Mouse (Mus musculus): ENCODE results near the gene Fam168a. TPM values are rescaled to one million over a fixed set of nuclear protein-coding genes. Genes with fewer than 3 reads are reported as not detected.

The Fam168a gene
- total RNA-seq (2021) = 100 to 1,000 TPM; 240 to 242 TPM

DNA sequence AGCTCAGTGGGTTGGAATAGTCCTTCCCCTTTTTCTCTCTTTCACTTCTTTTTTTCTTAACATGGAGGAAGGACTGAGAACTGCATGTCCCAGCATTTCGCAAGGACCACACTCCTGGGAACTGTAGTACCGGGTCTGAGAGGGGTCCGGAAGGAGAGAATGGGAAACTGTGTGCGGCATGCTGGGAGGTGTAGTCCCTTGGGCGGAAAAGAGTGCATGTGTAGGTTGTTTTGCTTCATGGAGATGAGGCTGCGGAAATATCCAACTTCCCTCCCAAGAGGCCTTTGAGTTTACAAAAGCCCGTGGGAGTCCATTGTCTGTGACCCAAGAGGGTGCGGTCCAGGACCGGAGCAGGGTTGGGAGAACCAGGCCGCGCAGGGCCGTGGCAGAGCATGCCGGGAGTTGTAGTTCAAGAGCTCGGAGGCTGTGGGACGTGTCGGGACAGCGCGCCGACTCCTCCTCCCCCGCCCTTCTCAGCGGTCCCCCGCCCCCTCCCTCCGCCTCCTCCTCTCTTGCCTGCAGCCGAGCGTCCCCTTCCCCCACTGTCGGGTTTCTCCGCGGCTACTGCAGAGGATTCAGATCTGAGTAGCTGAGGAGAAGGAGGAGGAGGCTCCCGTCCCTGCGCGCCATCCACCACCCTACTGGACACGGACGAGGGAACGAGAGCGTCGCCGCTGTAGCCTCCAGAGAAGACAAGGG lies at the start of gene Fam168a:
Gene Fam168a, plus strand, starts transcription at position 493 of the 699 bp plus-strand sequence.
- intact Hi-C loops (cut with DNase I) = no loop called here
- peak; percentile 95 to 96 for DNase-seq (ENCODE audit: low spot score in 2 of 2)

DNA sequence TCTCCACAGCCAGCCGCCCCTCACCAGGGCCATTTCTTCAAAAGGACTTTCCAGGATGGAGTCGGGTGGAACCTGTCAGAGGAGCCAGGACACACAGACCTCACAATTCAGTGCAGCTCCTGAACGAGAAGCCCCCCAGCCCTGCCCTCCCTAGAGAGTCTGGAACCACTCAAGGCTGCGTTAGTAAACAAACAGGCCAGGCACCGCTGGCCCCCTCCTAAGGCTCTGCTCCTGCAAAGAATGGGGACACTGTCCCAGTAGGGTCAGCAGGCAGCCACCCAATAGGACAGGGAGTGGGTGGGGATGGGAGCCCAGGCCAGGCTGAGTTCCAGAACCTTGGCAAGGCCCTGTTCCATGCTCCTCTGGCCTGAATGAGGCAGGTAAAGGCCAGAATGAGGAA lies 49.7 kb upstream of the Fam168a start:
- intact Hi-C loops (cut with DNase I) = no loop called here
- DNase-seq (ENCODE audit: low spot score in 2 of 2) = no peak

GRCm38 (mm10) chr7:100658093-100658578 lies 48.3 kb upstream of the Fam168a start:
- intact Hi-C loops (cut with DNase I) = no loop called here
- DNase-seq (ENCODE audit: low spot score in 2 of 2) = no peak

GRCm38 (mm10) chr7:100661264-100661663 lies 45.2 kb upstream of the Fam168a start:
- no peak for DNase-seq (ENCODE audit: low spot score in 2 of 2)
- intact Hi-C loops (cut with DNase I) = no loop called here

GRCm38 (mm10) chr7:100662231-100662630 lies 44.2 kb upstream of the Fam168a start, which contains the start of gene Plekhb1:
Gene Plekhb1 (minus strand): TSS chr7:100662414.
- intact Hi-C loops (cut with DNase I) = no loop called here
- DNase-seq (ENCODE audit: low spot score in 2 of 2) = no peak

GRCm38 (mm10) chr7:100663190-100663589 lies 43.2 kb upstream of the Fam168a start:
- intact Hi-C loops (cut with DNase I) = no loop called here
- peak; percentile 78 to 80 for DNase-seq (ENCODE audit: low spot score in 2 of 2)

- DNase-seq (ENCODE audit: low spot score in 2 of 2) = no peak
- intact Hi-C loops (cut with DNase I) = no loop called here
These were observed 42.6 kb upstream of the Fam168a start for GRCm38 (mm10) chr7:100663729-100664304.

DNA sequence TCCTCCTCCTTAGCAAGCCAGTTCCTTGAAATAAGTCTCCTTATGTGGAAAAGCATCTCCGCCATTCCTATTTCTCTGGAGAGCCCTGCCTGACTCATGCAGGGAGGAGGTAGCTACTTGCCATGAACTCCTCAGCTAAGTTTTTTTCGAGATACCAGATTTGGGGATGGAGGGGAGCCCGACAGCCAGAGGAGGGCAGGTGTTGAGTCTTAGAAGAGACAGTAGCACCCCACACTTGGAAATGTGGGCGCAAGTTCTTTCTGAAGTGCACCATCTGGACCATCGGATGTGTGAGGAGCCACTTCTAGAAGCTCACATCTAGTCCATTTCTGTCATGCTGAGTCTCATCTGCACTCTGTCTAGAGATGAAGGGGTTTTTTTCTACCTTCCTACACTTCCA lies 35.8 kb upstream of the Fam168a start:
- DNase-seq (ENCODE audit: low spot score in 2 of 2) = peak; percentile 55 to 62
- intact Hi-C loops (cut with DNase I) = no loop called here

GRCm38 (mm10) chr7:100673452-100673851 lies 33.0 kb upstream of the Fam168a start:
- intact Hi-C loops (cut with DNase I) = no loop called here

GRCm38 (mm10) chr7:100674941-100675340 lies 31.5 kb upstream of the Fam168a start:
- no peak for DNase-seq (ENCODE audit: low spot score in 2 of 2)
- intact Hi-C loops (cut with DNase I) = no loop called here

More at GRCm38 (mm10) chr7:100673452-100673851, 33.0 kb upstream of the Fam168a start:
- DNase-seq (ENCODE audit: low spot score in 2 of 2) = no peak

GRCm38 (mm10) chr7:100678052-100678451 lies 28.4 kb upstream of the Fam168a start:
- DNase-seq (ENCODE audit: low spot score in 2 of 2) = no peak
- intact Hi-C loops (cut with DNase I) = no loop called here

GRCm38 (mm10) chr7:100678948-100679880 lies 27.2 kb upstream of the Fam168a start:
- intact Hi-C loops (cut with DNase I) = no loop called here
- DNase-seq (ENCODE audit: low spot score in 2 of 2) = no peak

- intact Hi-C loops (cut with DNase I) = no loop called here
- DNase-seq (ENCODE audit: low spot score in 2 of 2) = no peak
These were observed 25.3 kb upstream of the Fam168a start for GRCm38 (mm10) chr7:100681132-100681531.

- intact Hi-C loops (cut with DNase I) = no loop called here
- no peak for DNase-seq (ENCODE audit: low spot score in 2 of 2)
These were observed 23.2 kb upstream of the Fam168a start for GRCm38 (mm10) chr7:100683241-100683640.

DNA sequence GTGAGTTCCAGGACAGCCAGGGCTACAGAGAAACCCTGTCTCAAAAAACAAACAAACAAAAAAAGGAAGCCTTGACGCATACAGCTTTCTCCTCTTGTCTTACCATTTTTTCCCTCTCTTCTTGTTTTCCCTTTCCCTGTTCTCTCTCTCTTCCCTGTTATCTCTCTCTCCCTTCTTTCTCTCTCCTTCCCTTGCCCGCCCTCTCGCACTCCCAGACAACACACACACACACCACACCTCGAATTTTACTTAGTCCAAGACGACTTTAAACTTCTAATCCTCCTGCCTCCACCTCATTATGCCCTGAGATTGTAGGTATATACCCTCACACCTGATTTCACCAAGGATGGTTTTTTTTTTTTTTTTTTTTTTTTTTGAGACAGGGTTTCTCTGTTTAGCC lies 22.4 kb upstream of the Fam168a start:
- DNase-seq (ENCODE audit: low spot score in 2 of 2) = no peak

GRCm38 (mm10) chr7:100684538-100684937 lies 21.9 kb upstream of the Fam168a start:
- intact Hi-C loops (cut with DNase I) = no loop called here
- DNase-seq (ENCODE audit: low spot score in 2 of 2) = peak; percentile 36 to 55

More for the DNA sequence above, 22.4 kb upstream of the Fam168a start:
- intact Hi-C loops (cut with DNase I) = no loop called here

DNA sequence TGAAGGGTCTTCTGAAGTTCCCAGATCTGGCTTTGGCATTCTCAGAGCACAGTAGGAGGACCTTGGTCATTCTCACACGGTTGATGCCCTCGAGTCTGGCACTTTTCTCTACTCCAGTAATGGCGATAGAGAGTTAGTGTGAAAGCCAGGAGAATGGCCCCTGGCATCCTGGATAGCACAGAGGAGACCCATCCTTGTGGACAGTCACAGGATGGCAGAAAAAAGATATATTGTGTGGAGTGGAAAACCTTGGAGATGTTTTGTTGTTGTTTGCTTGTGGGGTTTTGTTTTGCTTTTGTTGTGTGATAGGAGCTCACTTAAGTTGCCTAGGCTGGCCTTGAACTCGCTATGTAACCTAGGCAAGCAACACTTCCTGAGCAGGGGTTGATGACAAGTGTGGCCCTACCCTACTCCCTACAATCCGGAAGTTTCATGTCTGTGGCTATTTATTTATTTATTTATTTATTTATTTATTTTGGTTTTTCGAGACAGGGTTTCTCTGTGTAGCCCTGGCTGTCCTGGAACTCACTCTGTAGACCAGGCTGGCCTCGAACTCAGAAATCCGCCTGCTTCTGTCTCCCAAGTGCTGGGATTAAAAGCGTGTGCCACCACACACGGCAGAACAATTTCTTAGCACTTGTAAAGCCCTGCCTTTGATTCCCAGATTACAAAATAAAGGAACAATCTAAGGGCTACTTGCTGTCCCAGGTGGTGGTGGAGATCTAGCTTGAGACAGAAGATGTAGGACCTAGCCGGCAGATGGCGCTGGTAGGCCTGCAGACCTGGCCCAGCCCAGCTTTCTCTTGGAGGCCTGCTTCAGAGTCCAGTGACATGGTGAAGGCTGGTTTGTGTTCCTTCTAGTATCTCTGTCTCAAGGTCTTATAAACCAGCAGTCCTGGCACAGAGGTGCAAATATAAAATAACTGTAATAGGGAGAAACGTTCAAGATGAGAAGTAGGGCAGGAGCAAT lies 21.1 kb upstream of the Fam168a start:
- intact Hi-C loops (cut with DNase I) = loop anchor here (5.0 kb wide), 1 partner anchor 132 kb away; no protein-coding TSS in a partner anchor
- peak; percentile 47 to 50 for DNase-seq (ENCODE audit: low spot score in 2 of 2)

DNA sequence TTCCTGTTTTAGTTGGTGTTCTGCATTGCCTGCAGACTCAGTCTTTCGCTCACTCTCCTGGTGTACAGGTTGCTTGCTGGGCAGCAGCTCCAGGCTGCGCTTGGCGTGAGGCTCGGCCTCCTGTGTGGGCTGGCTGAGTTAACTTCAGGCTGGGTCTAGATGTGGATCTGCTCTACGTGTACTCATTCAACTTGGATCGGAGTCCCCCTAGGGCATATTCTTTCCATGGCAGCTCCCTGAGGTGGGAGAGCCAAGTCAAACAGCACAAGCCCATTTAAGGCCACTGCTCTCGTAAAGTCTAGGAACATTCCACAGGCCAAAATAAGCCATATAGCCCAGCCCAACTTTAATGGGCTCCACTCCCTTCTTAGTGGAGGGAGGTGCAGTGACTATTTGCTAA lies 18.0 kb upstream of the Fam168a start:
- DNase-seq (ENCODE audit: low spot score in 2 of 2) = no peak
- intact Hi-C loops (cut with DNase I) = loop anchor here (5.0 kb wide), 1 partner anchor 129 kb away; no protein-coding TSS in a partner anchor

GRCm38 (mm10) chr7:100693199-100693598 lies 13.2 kb upstream of the Fam168a start:
- no peak for DNase-seq (ENCODE audit: low spot score in 2 of 2)
- intact Hi-C loops (cut with DNase I) = no loop called here
